Mouse (Mus musculus): ENCODE measurements around the gene Hspb11.

DNA sequence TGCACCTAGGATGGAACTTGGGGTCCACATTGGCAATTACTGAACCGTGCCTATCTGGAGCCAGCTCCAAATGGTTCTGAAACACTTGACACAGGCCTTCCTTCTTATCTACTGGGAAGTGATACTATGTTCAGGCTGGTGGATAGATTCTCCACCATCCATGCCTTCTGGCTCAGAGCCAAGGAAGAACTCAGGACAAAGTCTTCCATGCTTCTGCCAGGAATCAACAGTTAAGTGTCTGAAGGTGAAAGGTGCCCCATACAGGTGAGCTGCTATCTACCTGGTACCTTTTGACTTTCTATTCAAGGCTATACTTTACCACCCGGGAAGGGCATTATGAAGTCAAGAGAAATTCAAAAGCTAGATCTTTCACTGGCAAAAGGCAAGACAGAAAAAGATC is 15.1 kb upstream of the Hspb11 start:
- TF ChIP-seq POLR2A (IDR thresholded peaks at IDR 0.05; ENCODE audit: borderline replicate concordance, low read depth, low read length) (no peak), CTCF (IDR thresholded peaks at IDR 0.05; ENCODE audit: low read depth, low read length) (no peak)

Data from bone marrow macrophage, adult 2 months (primary cell).